Mouse (Mus musculus) CD4-positive, CD25-positive, alpha-beta regulatory T cell, adult 2 months (primary cell): ENCODE results near the gene Smim13.

Source experiments
- DNase-seq: peaks from one replicate; pipeline ENCODE4 v3.0.0-alpha.2; 2012; ENCODE audit warnings: low read depth, low spot score

Gene Smim13

DNA sequence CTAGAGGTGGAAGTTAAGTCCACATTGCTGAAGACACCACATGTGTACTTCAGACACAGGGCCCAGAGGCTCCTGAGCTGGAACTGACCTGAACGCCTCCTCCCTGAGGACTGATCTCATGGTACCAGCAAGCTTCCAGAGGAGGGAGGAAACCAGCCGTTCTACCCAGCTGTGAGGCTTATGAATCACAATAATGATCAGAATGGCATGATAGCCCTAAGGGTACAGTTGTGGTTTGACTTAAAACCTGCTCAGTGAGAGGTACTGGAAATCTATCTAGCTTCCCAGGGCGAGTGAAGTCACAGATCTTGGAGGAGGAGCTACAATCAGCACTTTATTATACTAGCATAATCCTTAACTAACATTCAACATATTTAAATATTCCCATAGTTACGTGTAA lies 35.8 kb downstream of the Smim13 start:
- DNase-seq, result no peak

DNA sequence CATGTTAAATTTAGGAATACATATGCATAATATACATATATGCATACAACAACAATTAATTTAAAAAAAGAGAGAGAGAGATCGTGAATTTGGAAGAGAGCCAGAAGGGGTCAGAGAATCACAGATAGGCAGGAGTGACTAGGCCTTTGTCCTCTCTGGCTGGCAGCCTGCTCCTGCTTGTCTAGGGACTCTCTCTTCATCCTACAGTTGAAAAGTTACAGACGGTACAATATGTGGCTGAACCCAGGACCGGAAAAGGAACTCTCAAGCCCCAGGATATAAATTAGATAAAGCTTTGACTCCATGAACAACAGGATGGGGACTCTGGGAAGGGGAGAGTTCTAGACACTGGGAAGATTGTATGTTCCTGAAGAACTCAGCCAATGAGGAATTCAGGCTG lies 36.6 kb downstream of the Smim13 start:
- no peak for DNase-seq

DNA sequence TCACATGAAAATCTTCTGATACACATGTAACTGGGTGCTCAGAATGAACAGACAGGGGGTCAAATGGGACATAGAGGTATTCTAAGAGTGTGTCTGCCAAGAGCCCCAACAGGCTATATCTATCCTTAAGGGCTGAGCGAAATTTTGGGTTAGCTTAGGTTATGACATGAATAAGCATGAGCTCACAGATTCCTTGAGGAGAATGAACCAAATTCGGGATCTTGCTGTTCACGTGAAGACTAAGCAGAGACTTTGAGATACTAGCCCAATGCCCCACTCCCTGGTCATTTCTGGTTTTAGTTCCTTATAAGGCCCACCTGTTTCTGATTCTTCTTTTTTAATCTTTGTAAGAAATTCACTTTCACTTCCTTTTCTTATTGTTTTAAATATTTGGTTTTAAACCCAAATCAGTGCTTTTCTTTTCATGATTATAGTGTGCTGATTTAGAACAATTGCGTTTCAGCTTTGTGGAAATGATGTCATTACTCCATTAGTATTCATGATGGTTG lies 41.9 kb downstream of the Smim13 start:
- no peak for DNase-seq

DNA sequence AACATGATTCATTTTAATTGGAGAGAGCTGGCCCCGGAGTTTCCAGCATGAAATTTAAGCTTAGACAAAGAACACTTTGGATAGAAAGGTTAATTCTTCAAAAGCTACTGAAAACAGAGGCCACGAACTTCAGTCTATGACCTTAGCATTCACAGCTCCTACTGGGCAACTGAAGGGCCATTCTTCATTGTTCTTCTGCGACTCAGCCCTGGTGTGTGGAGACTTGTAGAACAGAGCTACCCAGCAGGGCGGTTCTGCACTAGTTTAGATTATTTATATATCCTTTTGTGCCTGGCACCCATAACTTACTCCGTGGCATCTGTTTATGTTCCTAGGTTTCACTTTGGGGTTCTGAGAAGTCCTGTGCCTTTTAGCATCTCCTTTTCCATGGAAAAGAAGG lies 44.0 kb downstream of the Smim13 start:
- no peak for DNase-seq

DNA sequence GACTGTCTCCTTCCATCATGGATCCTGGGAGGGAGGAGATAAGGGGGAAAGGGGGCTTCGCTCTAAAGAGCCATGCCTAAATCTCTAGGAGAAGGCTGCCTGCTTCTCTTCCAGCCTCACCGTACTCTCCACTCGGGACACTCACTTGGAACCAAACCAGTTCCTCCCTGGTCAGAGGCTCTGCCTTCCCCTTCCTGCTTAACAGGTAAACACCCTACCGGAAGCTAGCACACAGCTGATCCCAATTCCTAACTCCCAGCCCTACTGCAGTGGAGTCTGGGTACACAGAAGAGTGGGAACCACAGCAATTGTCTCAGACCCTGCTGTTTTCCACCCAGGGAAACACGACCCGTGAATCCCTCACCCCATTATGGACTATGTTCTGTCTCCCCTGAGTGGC lies 46.2 kb downstream of the Smim13 start:
- DNase-seq, result no peak

DNA sequence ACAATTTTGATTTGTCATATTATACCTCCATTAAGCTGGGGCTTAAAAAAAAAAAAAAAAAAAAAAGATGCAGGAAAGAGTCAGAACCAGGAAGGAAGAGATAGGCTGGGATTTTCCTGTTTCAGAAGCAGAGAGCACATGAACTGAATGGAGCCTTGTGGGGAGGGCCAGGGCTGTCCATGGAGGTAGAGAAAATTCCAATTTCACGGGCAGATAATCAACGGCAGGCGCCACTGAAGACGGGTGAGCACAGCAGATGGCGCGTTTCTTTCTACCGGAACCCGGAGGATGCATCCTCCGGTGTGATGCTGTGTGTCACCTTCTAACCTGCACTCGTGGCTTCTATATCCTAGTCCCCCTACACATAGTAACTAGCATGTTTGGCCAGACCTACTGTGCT lies 46.8 kb downstream of the Smim13 start:
- no peak for DNase-seq

DNA sequence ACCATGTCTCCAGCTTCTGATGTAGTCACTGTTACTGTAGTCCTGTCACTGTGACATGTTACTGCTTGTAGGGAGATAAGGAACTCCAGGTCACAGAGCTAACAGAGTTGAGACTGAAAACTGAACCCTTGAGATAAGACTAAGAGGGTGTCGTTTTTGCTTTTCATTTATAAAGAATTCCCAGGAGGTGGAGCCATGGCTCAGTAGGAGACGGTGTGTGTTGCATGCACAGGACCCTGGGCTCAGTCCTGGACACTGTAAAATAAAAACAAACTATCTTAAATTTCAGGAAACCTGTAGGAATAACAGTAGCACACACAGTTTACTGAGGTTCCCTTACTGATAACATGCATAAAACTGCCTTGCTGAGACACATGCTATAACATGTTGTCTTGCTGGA lies 48.9 kb downstream of the Smim13 start:
- no peak for DNase-seq

DNA sequence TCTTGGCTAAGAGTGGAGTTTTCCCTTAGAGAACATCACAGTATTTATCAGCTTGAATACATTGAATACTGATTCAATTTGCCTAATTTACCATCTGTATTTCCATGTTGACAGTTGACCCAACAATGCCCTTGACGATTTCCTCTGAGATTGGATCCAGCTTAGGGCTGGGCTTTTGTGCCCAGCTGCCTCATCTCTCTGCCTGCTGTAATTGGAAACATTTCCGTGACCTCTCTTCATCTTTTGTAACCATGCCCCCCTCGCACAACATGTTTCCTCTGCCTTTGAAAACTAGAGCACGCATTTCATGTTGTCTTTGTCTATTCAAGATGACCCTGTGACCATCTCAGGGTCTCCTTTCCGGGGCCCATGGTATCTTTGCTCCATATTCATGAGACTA lies 49.4 kb downstream of the Smim13 start:
- no peak for DNase-seq

DNA sequence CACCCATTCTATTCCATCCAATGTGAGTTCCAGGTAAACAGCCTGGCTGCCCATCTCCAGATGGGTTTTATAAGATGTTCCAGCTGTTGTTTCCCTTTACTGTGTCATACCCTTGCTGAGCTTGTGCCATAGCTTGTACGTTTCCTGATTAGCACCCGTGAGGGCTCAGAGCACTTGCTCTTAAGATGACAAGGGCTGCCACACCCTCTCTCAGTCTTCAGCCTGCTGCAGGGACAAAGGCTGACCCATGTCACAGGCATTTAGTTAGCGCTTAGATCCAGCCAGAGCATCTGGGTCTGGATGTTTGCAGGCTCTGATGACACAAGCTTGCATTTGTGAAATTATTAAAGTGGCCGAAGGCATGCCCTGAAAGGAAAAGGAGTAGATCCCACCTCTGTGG lies 50.4 kb downstream of the Smim13 start:
- DNase-seq, result no peak

DNA sequence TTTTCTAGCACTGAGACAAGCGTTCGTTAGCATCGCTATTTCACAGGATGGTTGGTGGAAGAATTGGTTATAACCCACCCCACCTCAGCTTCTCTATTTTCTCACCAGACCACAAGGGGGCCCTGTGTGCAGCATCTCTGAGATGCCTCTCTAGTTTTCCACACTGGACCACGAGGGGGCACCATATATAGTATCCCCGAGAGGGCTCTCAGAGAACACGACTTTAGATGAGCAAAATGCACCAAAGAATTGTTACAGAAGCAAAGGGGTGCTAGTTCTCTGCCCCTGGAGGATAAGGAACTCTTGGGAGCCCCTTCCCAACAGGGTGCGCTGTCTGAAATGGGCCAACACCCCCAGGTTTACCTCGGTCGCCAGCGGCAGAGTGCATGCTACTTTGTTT lies 53.1 kb downstream of the Smim13 start:
- DNase-seq, result peak; percentile 89

DNA sequence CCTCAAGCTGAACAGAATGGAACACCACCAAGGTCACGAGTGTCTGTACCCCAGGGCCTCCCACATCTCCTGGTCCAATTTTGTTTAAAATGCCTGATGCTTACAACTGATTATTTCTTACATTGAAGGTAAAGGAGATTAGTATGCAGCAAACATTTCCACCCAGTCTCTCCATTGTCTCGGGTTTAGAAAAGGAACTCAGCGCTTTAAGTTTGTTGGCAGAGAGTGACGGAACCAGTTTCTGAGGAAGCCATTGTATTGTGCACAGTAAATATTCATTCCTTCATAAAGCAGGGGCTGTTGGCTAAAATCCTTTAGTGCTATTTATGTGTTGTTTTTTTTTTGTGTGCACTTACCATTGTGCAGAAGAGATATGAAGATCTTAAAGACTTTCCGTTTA lies 71.1 kb downstream of the Smim13 start:
- DNase-seq, result no peak

DNA sequence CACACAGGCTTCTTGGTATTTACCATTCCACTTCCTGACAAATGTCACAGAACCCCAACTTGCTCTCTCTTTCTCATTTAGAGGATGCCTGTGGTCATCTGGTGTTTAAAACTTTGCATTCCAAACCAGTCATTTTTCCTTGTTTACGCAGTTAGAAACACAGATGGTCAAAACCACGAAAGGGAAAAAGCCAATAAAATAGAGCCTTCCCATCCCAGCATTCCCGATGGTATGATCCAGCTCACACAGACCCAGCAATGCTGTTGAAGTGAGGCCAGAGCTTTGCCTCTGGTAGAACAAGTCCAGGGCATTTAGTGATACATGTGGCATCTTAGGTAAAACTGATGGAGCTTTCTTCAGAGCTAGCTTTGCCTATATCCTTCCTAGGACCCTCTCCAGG lies 71.8 kb downstream of the Smim13 start:
- no peak for DNase-seq

DNA sequence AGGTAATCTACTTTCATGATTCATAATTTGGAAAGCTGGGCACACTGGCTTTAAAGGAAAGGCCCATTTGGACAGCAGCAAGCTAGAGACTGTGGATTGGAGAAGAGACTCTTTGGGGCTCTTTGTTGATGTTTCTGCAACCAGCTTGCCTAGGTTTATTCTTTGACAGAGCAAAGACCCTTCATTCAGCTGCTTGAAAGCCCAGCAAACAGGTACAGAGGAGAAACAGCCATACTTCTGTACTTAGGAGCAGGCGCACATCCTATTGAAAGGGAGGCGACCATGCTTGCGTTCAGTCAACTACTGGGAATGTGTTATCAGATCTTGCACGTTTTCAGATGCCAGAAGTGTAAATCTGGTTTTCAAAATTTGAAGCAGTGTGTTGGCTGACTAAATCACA lies 75.0 kb downstream of the Smim13 start:
- DNase-seq, result no peak

DNA sequence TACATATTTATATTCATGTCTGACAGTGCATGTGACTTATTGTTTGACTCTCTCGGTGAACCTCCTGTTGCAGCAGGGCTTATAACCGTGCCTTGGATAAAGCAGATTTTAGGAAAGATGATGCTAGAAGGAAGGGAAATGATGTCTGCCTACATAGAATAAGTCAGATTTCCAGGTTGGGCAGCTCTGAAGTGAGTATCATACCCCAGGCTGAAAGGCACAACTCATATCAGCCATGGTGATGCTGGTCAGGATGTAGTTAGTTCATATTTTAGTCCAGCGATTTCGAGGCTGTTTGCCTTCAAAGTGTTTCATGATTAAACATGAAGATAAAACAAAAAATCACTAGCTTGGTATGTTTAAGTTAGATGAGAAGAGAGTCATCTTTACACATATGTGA lies 75.7 kb downstream of the Smim13 start:
- no peak for DNase-seq

DNA sequence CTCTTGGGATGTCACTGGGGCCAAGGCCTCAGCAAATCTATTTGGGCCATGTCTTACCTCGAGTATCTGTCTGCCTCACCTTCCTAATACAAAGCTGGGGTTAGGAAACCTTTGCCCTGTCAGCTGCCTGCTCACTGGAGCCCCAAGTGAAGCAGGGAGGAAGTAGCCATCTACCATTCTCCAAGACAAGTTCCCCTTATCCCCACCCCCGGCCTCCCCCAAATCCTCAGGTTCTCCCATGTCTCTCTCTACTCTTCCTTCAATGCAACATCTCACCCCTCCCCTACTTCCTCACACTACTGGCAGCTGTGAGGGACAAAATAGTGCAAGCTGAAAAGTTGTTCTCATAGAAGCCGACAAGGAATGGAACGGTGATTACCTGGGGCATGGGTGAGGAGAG lies 76.5 kb downstream of the Smim13 start:
- DNase-seq, result no peak
